Mouse (Mus musculus): ENCODE data around the gene Mmab. TPM values are rescaled to one million over a fixed set of nuclear protein-coding genes. Genes with fewer than 3 reads are reported as not detected.
A peak's percentile ranks its signal among the peaks of the same experiment; 100 is the strongest.

The Mmab gene
- total RNA-seq (2014; fragmentation: Nextera tagmentation) = 9.1 and 10.6 TPM in 2 replicates
- 14.5 and 17.8 TPM in 2 replicates for total RNA-seq (2017)
- polyA plus RNA-seq (2012) = 23.1 and 29.5 TPM in 2 replicates

DNA sequence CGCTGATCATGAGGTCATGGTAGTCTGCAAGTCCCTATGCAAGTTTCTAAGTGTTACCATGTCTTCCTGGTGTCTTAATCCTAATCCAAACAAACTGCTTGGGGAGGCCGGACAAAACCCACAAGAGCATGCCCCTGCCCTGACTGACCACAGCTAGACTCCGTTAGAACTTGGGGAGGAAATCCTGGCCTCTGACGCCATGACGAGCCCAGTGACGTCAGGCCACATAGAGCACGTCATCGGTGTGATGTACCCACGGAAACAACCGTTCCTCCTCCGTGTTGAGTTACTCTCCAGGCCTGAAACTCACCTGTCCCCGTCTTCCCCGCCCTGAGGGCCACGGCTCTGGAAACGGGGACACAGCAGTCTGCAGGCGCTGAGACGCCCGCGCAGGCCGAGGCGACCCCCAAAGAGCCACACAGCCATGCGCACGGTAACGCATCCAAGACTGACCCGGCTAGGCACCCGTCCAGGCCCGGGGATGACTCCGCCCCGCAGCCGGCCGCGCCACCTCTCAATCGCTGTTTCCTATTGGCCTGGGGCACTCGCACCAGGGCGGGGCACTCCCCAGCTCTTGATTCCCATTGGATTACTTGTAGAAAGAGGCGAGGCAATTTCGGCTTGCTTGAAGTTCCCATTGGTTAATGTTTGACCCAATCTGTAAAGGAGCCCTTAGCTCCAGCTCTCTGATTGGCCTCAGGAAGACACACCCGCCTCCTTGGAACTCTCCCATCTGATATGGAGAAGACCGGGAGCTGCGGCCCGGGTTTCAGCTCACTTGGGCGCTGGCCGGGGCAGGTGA, at the start of gene Mmab, which contains the start of gene Mvk:
TSS of gene Mmab (minus strand) at position 495 of the 802 bp plus-strand sequence.
TSS of gene Mvk (plus strand) at position 704 of the 802 bp plus-strand sequence.
- Histone ChIP-seq H3K9me3 (replicated peaks) (no peaks in the 10 kb centered on the region), H3K27me3 (ENCODE audit: insufficient read depth, low read length) (no peaks in the 10 kb centered on the region), H3K4me3 (ENCODE audit: low read depth, low read length) (peak within 1 kb of the TSS; percentile 76), H3K36me3 (replicated peaks) (peaks cover 62% of the 10 kb centered on the region), H3K4me1 (ENCODE audit: insufficient read depth, low read depth, low read length) (peaks cover 21% of the 10 kb centered on the region)
- DNase-seq (ENCODE audit: low spot score) = peak; percentile 100
- TF ChIP-seq TAL1 (conservative IDR thresholded peaks at IDR 0.05; ENCODE audit: low read depth, low read length) = no peak
- TF ChIP-seq CTCF (IDR thresholded peaks at IDR 0.05; ENCODE audit: low read depth, low read length) = no peak
- no peak for TF ChIP-seq POLR2AphosphoS5 (IDR thresholded peaks at IDR 0.05; ENCODE audit: insufficient replicate concordance, low read depth, low read length)
- no peak for TF ChIP-seq GATA2 (IDR thresholded peaks at IDR 0.05; ENCODE audit: borderline replicate concordance, low read depth, low read length)
- no peak for TF ChIP-seq GATA1 (IDR thresholded peaks at IDR 0.05; ENCODE audit: borderline replicate concordance, low read length)
- peak; percentile 100 for ATAC-seq (ENCODE audit: extremely low read depth, insufficient number of reproducible peaks, low FRiP score, poor library complexity, severe bottlenecking)

- no peaks in the 10 kb centered on the region for H3K36me3 ChIP-seq (replicated peaks)
- H3K4me1 ChIP-seq (ENCODE audit: insufficient read depth, low read depth, low read length) = no peaks in the 10 kb centered on the region
- DNase-seq (ENCODE audit: low spot score) (no peak), ATAC-seq (ENCODE audit: extremely low read depth, insufficient number of reproducible peaks, low FRiP score, poor library complexity, severe bottlenecking) (no peak)
- H3K9me3 ChIP-seq (replicated peaks) = no peaks in the 10 kb centered on the region
- TF ChIP-seq CTCF (IDR thresholded peaks at IDR 0.05; ENCODE audit: low read depth, low read length) (no peak), GATA2 (IDR thresholded peaks at IDR 0.05; ENCODE audit: borderline replicate concordance, low read depth, low read length) (no peak), TAL1 (conservative IDR thresholded peaks at IDR 0.05; ENCODE audit: low read depth, low read length) (no peak), GATA1 (IDR thresholded peaks at IDR 0.05; ENCODE audit: borderline replicate concordance, low read length) (no peak), POLR2AphosphoS5 (IDR thresholded peaks at IDR 0.05; ENCODE audit: insufficient replicate concordance, low read depth, low read length) (no peak)
- no peak overlapping the region for H3K4me3 ChIP-seq (ENCODE audit: low read depth, low read length)
- peaks cover 6% of the 10 kb centered on the region for H3K27me3 ChIP-seq (ENCODE audit: insufficient read depth, low read length)
Observed at GRCm38 (mm10) chr5:114490241-114490640, 46.4 kb upstream of the Mmab start.

DNA sequence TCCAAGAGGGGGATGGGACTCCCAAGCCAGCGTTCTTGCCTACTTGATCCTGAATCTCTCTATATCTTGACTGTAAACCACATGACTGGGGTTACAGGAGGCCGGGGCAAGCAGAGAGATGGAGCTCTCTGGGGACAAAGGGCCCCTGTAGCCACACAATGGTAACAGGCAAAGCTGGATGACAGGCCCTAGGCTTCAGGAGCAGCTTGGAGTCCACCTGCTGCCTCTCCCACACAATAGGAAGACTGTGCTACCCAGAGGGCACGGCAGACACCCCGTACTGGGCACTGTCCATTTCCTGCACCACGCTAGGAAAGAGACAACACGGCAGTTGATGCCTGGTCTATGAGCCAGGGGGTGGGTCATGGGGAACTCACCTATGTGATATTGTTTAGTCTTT, 45.7 kb upstream of the Mmab start:
- DNase-seq (ENCODE audit: low spot score) (no peak), ATAC-seq (ENCODE audit: extremely low read depth, insufficient number of reproducible peaks, low FRiP score, poor library complexity, severe bottlenecking) (no peak)
- H3K36me3 ChIP-seq (replicated peaks) = no peaks in the 10 kb centered on the region
- TF ChIP-seq CTCF (IDR thresholded peaks at IDR 0.05; ENCODE audit: low read depth, low read length) (no peak), GATA2 (IDR thresholded peaks at IDR 0.05; ENCODE audit: borderline replicate concordance, low read depth, low read length) (no peak), GATA1 (IDR thresholded peaks at IDR 0.05; ENCODE audit: borderline replicate concordance, low read length) (no peak), POLR2AphosphoS5 (IDR thresholded peaks at IDR 0.05; ENCODE audit: insufficient replicate concordance, low read depth, low read length) (no peak), TAL1 (conservative IDR thresholded peaks at IDR 0.05; ENCODE audit: low read depth, low read length) (no peak)
- no peaks in the 10 kb centered on the region for H3K4me1 ChIP-seq (ENCODE audit: insufficient read depth, low read depth, low read length)
- H3K4me3 ChIP-seq (ENCODE audit: low read depth, low read length) = no peak overlapping the region
- no peaks in the 10 kb centered on the region for H3K9me3 ChIP-seq (replicated peaks)
- peaks cover 11% of the 10 kb centered on the region for H3K27me3 ChIP-seq (ENCODE audit: insufficient read depth, low read length)

GRCm38 (mm10) chr5:114485685-114486084, 41.8 kb upstream of the Mmab start:
- no peaks in the 10 kb centered on the region for H3K36me3 ChIP-seq (replicated peaks)
- no peaks in the 10 kb centered on the region for H3K9me3 ChIP-seq (replicated peaks)
- ATAC-seq (ENCODE audit: extremely low read depth, insufficient number of reproducible peaks, low FRiP score, poor library complexity, severe bottlenecking) (no peak), DNase-seq (ENCODE audit: low spot score) (no peak)
- peaks cover 9% of the 10 kb centered on the region for H3K27me3 ChIP-seq (ENCODE audit: insufficient read depth, low read length)
- no peak overlapping the region for H3K4me3 ChIP-seq (ENCODE audit: low read depth, low read length)
- H3K4me1 ChIP-seq (ENCODE audit: insufficient read depth, low read depth, low read length) = no peaks in the 10 kb centered on the region
- TF ChIP-seq POLR2AphosphoS5 (IDR thresholded peaks at IDR 0.05; ENCODE audit: insufficient replicate concordance, low read depth, low read length) (no peak), CTCF (IDR thresholded peaks at IDR 0.05; ENCODE audit: low read depth, low read length) (no peak), GATA1 (IDR thresholded peaks at IDR 0.05; ENCODE audit: borderline replicate concordance, low read length) (no peak), TAL1 (conservative IDR thresholded peaks at IDR 0.05; ENCODE audit: low read depth, low read length) (no peak), GATA2 (IDR thresholded peaks at IDR 0.05; ENCODE audit: borderline replicate concordance, low read depth, low read length) (no peak)

GRCm38 (mm10) chr5:114482587-114483011, 38.7 kb upstream of the Mmab start:
- TF ChIP-seq GATA1 (IDR thresholded peaks at IDR 0.05; ENCODE audit: borderline replicate concordance, low read length) (no peak), POLR2AphosphoS5 (IDR thresholded peaks at IDR 0.05; ENCODE audit: insufficient replicate concordance, low read depth, low read length) (no peak), TAL1 (conservative IDR thresholded peaks at IDR 0.05; ENCODE audit: low read depth, low read length) (no peak), GATA2 (IDR thresholded peaks at IDR 0.05; ENCODE audit: borderline replicate concordance, low read depth, low read length) (no peak), CTCF (IDR thresholded peaks at IDR 0.05; ENCODE audit: low read depth, low read length) (no peak)
- H3K36me3 ChIP-seq (replicated peaks) = no peaks in the 10 kb centered on the region
- DNase-seq (ENCODE audit: low spot score) = no peak
- no peak overlapping the region for H3K4me3 ChIP-seq (ENCODE audit: low read depth, low read length)
- H3K27me3 ChIP-seq (ENCODE audit: insufficient read depth, low read length) = peaks cover 24% of the 10 kb centered on the region
- no peaks in the 10 kb centered on the region for H3K9me3 ChIP-seq (replicated peaks)
- no peak for ATAC-seq (ENCODE audit: extremely low read depth, insufficient number of reproducible peaks, low FRiP score, poor library complexity, severe bottlenecking)
- H3K4me1 ChIP-seq (ENCODE audit: insufficient read depth, low read depth, low read length) = no peaks in the 10 kb centered on the region

GRCm38 (mm10) chr5:114478267-114478666, 34.4 kb upstream of the Mmab start:
- Histone ChIP-seq H3K27me3 (ENCODE audit: insufficient read depth, low read length) (peaks cover 39% of the 10 kb centered on the region), H3K4me1 (ENCODE audit: insufficient read depth, low read depth, low read length) (no peaks in the 10 kb centered on the region), H3K4me3 (ENCODE audit: low read depth, low read length) (no peak overlapping the region), H3K9me3 (replicated peaks) (no peaks in the 10 kb centered on the region), H3K36me3 (replicated peaks) (no peaks in the 10 kb centered on the region)
- ATAC-seq (ENCODE audit: extremely low read depth, insufficient number of reproducible peaks, low FRiP score, poor library complexity, severe bottlenecking) (no peak), DNase-seq (ENCODE audit: low spot score) (no peak)
- no peak for TF ChIP-seq CTCF (IDR thresholded peaks at IDR 0.05; ENCODE audit: low read depth, low read length)

Measured in G1E (cell line).